Mouse (Mus musculus): ENCODE data around the gene Pigr. TPM values are rescaled to one million over a fixed set of nuclear protein-coding genes. Genes with fewer than 3 reads are reported as not detected.

Gene Pigr
- total RNA-seq, 2 experiments from 2014 or later = not detected

DNA sequence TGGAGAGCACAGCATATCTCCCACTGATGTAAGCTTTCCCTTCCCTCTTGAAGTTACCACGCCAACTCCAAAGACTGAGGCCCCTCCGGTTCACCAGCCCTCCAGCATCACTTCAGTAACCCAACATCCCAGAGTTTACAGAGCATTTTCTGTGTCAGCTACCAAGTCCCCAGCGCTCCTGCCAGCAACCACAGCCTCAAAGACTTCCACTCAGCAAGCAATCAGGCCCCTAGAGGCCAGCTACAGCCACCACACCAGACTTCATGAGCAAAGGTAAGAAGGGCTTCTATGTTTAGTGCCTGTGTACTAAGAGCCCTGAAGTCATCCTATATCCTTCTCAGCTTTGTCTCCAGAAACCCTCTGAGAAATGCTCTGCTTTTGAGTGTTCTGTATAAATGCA lies 49.4 kb downstream of the Pigr start:
- no peak for DNase-seq
- intact Hi-C loops (cut with DNase I) = loop anchor here (2.0 to 10.0 kb wide), 3 partner anchors 99 to 259 kb away; partner anchors contain the start of gene Dyrk3

DNA sequence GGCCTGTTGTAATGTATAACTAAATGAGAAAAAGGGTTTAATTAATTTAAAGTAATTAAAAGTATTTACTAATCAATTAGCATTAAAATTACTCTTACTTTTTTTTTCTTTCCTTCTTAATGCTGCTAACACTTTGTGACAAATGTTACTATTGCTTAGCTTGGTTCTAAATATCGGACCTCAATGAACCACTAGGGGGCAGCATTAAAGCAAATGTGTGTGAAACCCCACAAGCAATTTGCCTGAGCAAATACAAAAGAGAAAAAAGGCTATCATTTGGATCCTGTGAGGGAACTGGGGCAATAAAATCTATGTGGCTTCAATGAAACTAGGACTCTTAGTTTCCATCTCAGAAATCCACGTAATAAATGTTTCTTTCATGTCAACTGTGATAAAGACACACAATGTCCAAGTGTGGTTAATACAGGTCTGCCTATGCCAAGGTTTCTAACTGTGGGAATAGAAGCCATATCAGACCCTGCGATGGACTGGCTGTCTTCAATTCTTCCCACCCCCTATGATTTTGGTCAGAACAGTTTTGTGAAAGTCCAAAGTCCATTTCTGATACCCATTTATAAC lies 50.5 kb downstream of the Pigr start:
- DNase-seq = peak; percentile 39
- intact Hi-C loops (cut with DNase I) = loop anchor here (2.0 to 10.0 kb wide), 3 partner anchors 98 to 258 kb away; partner anchors contain the start of gene Dyrk3

DNA sequence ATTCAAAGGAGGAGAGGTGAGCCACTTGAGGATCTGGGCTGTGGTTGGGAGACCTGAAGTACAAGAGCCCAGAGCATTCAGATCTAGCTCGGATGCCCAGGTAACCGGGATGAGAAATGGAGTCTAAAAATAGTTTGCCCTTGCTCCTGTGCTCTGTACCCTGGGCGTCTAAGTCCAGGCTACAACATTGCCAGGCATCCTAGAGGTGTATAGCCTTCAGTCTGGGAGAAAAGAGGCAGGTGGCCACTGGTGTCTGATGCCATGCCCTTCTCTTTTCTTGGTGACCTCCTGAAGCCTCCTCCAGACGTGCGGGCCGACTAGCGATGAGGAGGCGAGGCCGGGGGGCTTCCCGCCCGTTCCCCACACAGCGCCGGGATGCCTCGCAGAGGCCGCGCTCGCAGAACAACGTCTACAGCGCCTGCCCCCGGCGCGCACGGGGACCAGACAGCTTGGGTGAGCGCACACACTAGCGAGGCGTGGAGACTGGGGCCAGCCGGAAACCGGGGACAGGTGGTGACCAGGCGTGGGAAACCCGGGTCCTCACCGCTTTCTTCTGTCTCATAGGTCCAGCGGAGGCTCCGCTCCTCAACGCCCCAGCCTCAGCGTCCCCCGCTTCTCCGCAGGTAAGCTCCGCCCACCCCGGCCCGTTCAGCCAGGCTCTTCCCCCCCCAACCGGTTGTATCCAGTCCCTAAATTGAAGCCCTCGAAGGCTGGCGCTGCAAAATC lies 51.6 kb downstream of the Pigr start:
- peak; percentile 28 for DNase-seq
- intact Hi-C loops (cut with DNase I) = loop anchor here (2.0 to 10.0 kb wide), 3 partner anchors 97 to 257 kb away; partner anchors contain the start of gene Dyrk3

DNA sequence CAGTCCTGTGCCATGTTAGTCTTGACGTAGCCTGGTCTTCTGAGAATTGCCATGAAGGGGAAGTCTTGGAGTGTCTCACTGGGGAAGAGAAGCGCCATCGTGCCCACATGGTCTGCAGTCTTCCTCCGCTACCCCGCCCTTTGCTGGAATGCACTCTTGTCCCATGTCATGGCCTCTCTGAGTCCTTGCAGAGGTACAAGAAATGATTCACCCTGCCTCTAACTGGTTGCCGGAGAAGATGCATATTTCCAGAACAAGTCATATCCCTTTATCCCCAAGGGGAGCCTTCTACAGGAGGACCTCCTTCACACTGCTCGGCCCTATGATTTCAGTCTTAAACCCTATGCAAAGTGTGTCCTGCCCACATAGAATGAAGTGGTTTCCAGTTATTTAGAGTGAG lies 53.4 kb downstream of the Pigr start:
- intact Hi-C loops (cut with DNase I) = loop anchor here (10.0 kb wide), 2 partner anchors 95 to 255 kb away; partner anchors contain the start of gene Dyrk3
- no peak for DNase-seq

DNA sequence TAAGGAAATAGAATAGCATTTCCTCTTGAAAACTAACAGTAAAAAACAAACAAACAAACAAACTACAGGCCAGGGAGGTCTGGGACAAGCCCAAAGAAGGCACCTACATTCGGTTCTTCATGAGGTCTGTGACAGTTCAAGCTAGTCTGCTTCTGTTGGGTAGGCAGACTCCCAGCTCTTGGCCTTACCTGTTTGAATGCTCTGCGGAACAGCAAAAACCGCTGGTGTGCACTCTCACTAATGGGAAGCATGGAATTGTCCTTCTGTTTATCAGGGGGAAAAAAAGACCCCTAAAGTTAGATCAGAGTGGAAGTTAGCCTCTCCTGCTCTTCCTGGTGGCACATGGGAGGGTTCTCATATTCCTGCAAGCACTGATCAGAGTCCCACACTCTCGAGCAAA lies 56.7 kb downstream of the Pigr start:
- no peak for DNase-seq
- intact Hi-C loops (cut with DNase I) = no loop called here

DNA sequence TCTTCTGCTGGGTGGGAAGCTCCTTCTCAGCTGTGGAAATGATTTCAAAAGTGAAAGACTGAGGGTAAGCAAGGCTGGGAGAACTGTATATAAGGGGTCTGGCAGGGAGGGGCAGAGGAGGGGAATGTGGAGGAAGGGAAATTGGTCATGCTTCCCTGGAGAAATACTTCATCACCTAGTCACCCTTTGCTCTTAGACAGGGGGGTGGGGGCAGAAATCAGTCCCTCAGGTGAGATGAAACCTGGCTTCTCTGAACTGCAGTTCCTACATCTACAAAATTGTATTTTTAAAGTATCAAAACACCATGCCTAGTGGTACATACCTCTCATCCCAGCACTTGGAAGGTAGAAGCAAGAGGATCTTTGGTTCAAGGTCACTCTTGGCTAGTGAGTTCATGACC lies 60.9 kb downstream of the Pigr start, which contains the start of gene Il24:
Il24 (minus strand) TSS at position 101 of the 400 bp plus-strand sequence.
- intact Hi-C loops (cut with DNase I) = loop anchor here (5.0 kb wide), 1 partner anchor 360 kb away; the partner anchor contains the start of gene Rassf5
- no peak for DNase-seq

DNA sequence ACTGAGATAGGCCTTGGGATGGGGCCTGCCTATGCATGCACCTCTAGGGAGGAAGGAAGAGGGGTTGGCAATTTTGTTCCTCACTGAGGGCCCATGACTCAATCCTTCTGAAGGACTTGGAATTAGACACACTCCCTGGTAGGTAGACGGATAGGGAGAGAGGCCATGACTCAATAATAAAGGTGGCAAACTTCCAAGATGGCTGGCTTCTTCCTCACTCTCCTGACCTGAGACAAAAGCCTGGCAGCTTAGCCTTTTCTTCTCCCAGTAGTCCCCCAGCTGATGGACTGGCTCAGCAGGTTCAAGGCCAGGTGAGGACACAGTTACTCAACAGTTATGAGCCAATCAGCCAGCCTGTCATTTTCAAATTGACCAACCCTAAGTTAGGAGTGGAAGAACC lies 66.0 kb downstream of the Pigr start:
- intact Hi-C loops (cut with DNase I) = no loop called here
- DNase-seq = no peak

DNA sequence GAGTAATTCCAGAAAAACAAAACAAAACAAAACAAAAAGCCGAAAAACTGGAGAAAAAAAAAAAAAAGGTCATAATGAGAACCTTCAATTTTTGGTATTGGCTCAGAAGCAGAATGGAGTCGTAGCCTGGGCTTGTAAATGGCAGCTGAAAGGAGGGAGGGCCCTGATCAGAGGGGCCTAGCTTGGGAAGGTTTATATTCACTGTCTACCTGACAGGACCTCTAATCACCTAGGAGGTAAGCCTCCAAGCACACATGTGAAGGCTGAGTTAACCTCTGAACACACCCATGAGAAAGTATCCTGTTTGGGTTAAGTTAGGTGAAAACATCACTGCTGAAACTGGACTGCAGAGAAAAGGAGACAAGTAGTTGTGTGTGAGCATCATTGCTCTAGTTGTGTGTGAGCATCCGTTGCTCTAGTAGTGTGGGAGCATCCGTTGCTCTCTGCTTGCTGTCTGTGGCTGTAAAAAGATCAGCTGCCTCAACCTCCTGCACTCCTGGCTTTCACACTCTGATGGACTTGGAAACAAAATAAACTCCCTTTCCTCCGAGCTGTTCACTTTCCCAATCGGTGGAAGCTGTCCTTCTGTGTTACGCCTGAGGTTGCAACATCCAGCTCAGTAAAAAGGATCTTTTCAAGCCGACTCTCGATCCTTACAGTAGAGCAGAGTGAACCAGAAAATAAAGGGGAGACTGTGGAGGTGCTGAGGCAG lies 67.0 kb downstream of the Pigr start:
- intact Hi-C loops (cut with DNase I) = no loop called here
- DNase-seq = no peak

DNA sequence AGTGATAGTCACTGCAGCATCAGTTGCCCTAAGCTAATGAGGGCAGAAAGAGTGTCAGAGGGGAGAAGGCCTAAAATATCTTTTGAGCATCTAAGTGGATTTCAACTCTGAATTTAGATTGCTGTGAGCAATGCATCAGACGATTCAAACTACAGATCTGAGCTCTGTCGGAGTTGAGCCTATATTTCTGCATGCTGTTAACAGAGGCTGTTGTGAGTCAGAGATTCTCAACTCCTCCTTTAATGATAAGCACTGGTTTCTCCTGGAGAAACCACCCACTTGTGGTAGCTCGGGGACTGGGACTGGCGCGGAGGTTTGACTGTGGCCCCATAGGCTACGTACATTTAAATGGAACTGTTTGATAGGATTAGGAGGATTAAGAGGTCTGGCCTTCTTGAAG lies 68.0 kb downstream of the Pigr start:
- intact Hi-C loops (cut with DNase I) = no loop called here
- no peak for DNase-seq

Other genes with a start within 250 kb of the Pigr start
- gene Zp3r, start 197.1 kb upstream of the Pigr start, total RNA-seq (2021) = not detected
- not detected for gene C4bp, start 165.1 kb upstream of the Pigr start, total RNA-seq (2021)
- not detected for gene Gm29427, start 110.9 kb upstream of the Pigr start, total RNA-seq (2021)
- 10 to 100 TPM; 11.1 to 12.0 TPM for gene Yod1, start 109.4 kb upstream of the Pigr start, total RNA-seq (2021)
- gene Pfkfb2, start 97.4 kb upstream of the Pigr start, total RNA-seq (2021) = 10 to 100 TPM; 52.4 to 53.6 TPM
- under 1 TPM; 0.30 to 0.38 TPM for gene AA986860, start 94.7 kb upstream of the Pigr start, total RNA-seq (2021)
- gene Fcamr, start 25.8 kb upstream of the Pigr start, total RNA-seq (2021) = not detected
- gene Fcmr, start 39.0 kb downstream of the Pigr start, total RNA-seq (2021) = 1 to 10 TPM in 1 of 2 experiments, not detected in 1; 1.1 TPM
- gene Il24, start 60.8 kb downstream of the Pigr start, total RNA-seq (2021) = not detected
- gene Il20, start 84.8 kb downstream of the Pigr start, total RNA-seq (2021) = not detected
- gene Il19, start 113.4 kb downstream of the Pigr start, total RNA-seq (2021) = not detected
- under 1 TPM in 1 of 2 experiments, not detected in 1; 0.26 TPM for gene Il10, start 193.2 kb downstream of the Pigr start, total RNA-seq (2021)

All from left cerebral cortex, postnatal 4 days (tissue).